Mouse (Mus musculus) stomach, embryonic 15.5 days (tissue): ENCODE measurements at regions not wholly inside any gene's neighbourhood (a gene's known extent, or its start where the extent isn't known, plus 50 kb on each side); places are given as distances from the start of the nearest gene placed in this dataset.

ENCODE experiments used
- ATAC-seq: fragments of 200-750 bp; cut with Nextera tagmentation; 2 replicates; pipeline ENCODE4 v1.8.0; 2017; ENCODE audit warnings: low read depth, moderate number of reproducible peaks, moderate TSS enrichment; ENCODE audit not compliant: insufficient read depth, low FRiP score
- H3K27ac ChIP-seq: fragments of 300-500 bp; sonication (generic); 2 replicates; pipeline ENCODE4 v1.5.1; 2015; ENCODE audit warnings: mild to moderate bottlenecking, inconsistent platforms
- H3K27me3 ChIP-seq: fragments of 300-500 bp; sonication (generic); replicated peaks from 2 replicates; pipeline ENCODE4 v1.6.1; 2015; ENCODE audit warnings: inconsistent platforms
- H3K36me3 ChIP-seq: fragments of 300-500 bp; sonication (generic); 2 replicates; pipeline ENCODE4 v1.6.1; 2015; ENCODE audit warnings: inconsistent platforms
- H3K4me1 ChIP-seq: fragments of 300-500 bp; sonication (generic); 2 replicates; pipeline ENCODE4 v1.6.1; 2015; ENCODE audit warnings: inconsistent platforms
- H3K4me2 ChIP-seq: fragments of 300-500 bp; sonication (generic); 2 replicates; pipeline ENCODE4 v1.6.1; 2015; ENCODE audit warnings: mild to moderate bottlenecking, inconsistent platforms
- H3K4me3 ChIP-seq: fragments of 300-500 bp; sonication (generic); replicated peaks from 2 replicates; pipeline ENCODE4 v1.5.1; 2015; ENCODE audit warnings: inconsistent platforms
- H3K9ac ChIP-seq: fragments of 300-500 bp; sonication (generic); 2 replicates; pipeline ENCODE4 v1.6.1; 2015; ENCODE audit warnings: inconsistent platforms
- H3K9me3 ChIP-seq: fragments of 300-500 bp; sonication (generic); 2 replicates; pipeline ENCODE4 v1.6.1; 2016; ENCODE audit warnings: inconsistent platforms
- WGBS: fragments of 180-500 bp; shearing (Covaris S2); methylation state at CpG from one replicate; pipeline ENCODE4 v1.1.7; 2015; 5-methylcytosine and 5-hydroxymethylcytosine counted together

GRCm38 (mm10) chr5:29929381-29929780 lies 83.5 kb upstream of the Il6 start:
- no peaks in the 10 kb centered on the region for H3K27me3 ChIP-seq
- no peak for ATAC-seq
- H3K9me3 ChIP-seq, result no peaks in the 10 kb centered on the region
- WGBS, result 92% methylated on average over 2 of the region's 2 CpGs
- no peak overlapping the region for H3K4me2 ChIP-seq
- no peaks in the 10 kb centered on the region for H3K4me1 ChIP-seq
- no peak overlapping the region for H3K27ac ChIP-seq
- no peaks in the 10 kb centered on the region for H3K36me3 ChIP-seq
- H3K4me3 ChIP-seq, result no peak overlapping the region
- no peak overlapping the region for H3K9ac ChIP-seq

GRCm38 (mm10) chr5:29947225-29947624 lies 65.7 kb upstream of the Il6 start:
- H3K4me2 ChIP-seq, result no peak overlapping the region
- no peaks in the 10 kb centered on the region for H3K9me3 ChIP-seq
- WGBS, result 47% methylated on average over 2 of the region's 2 CpGs
- no peak overlapping the region for H3K4me3 ChIP-seq
- H3K4me1 ChIP-seq, result no peaks in the 10 kb centered on the region
- no peak overlapping the region for H3K27ac ChIP-seq
- no peak for ATAC-seq
- H3K9ac ChIP-seq, result no peak overlapping the region
- no peaks in the 10 kb centered on the region for H3K27me3 ChIP-seq
- no peaks in the 10 kb centered on the region for H3K36me3 ChIP-seq

GRCm38 (mm10) chr5:29948161-29948560 lies 64.8 kb upstream of the Il6 start:
- ATAC-seq, result no peak
- H3K4me3 ChIP-seq, result no peak overlapping the region
- 66% methylated on average over 3 of the region's 3 CpGs for WGBS
- H3K9me3 ChIP-seq, result no peaks in the 10 kb centered on the region
- H3K9ac ChIP-seq, result no peak overlapping the region
- no peak overlapping the region for H3K4me2 ChIP-seq
- H3K27ac ChIP-seq, result no peak overlapping the region
- H3K27me3 ChIP-seq, result no peaks in the 10 kb centered on the region
- no peaks in the 10 kb centered on the region for H3K36me3 ChIP-seq
- H3K4me1 ChIP-seq, result no peaks in the 10 kb centered on the region

- Histone ChIP-seq H3K9ac (no peak overlapping the region), H3K27me3 (no peaks in the 10 kb centered on the region), H3K4me2 (no peak overlapping the region), H3K27ac (no peak overlapping the region), H3K36me3 (no peaks in the 10 kb centered on the region), H3K4me3 (no peak overlapping the region), H3K9me3 (no peaks in the 10 kb centered on the region), H3K4me1 (no peaks in the 10 kb centered on the region)
- 80% methylated on average over 5 of the region's 5 CpGs for WGBS
- no peak for ATAC-seq
Observed at GRCm38 (mm10) chr5:29950456-29951170, 62.3 kb upstream of the Il6 start.

GRCm38 (mm10) chr5:29951381-29952350 lies 61.2 kb upstream of the Il6 start:
- Histone ChIP-seq H3K27me3 (no peaks in the 10 kb centered on the region), H3K4me1 (no peaks in the 10 kb centered on the region), H3K27ac (no peak overlapping the region), H3K36me3 (no peaks in the 10 kb centered on the region), H3K4me2 (no peak overlapping the region), H3K9ac (no peak overlapping the region), H3K4me3 (no peak overlapping the region), H3K9me3 (no peaks in the 10 kb centered on the region)
- WGBS, result 63% methylated on average over 7 of the region's 7 CpGs
- ATAC-seq, result no peak
